Mouse (Mus musculus) lung, postnatal 36 days (tissue): ENCODE measurements at regions not wholly inside any gene's neighbourhood (a gene's known extent, or its start where the extent isn't known, plus 50 kb on each side); places are given as distances from the start of the nearest gene placed in this dataset.
"Not testable (repeated sequence)": the region's sequence is repeated elsewhere in the genome, so short reads cannot be mapped to it uniquely, and the experiment has no call there.

Source experiments
- DNase-seq: peaks from one replicate; pipeline ENCODE4 v3.0.0; 2022; ENCODE audit warnings: mixed read lengths

DNA sequence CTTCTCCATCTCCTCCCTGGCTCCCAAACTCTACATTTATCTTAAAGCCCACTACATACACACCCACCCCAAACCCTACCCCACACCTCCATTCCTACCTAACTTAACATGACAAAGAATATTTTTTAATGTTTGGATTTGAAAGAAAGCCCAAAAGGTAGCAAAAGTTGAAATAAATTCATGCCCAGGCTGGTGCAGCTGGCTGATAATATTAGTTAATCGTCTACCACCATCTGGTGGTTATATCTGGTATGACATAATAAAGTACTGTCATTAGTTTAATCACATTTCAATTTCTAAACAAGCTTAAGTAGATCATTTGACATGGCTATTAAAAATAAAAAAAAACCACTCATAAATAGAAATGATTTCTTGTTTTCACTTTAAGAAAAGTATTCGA lies 389.8 kb upstream of the Klhl1 start:
- no peak for DNase-seq

DNA sequence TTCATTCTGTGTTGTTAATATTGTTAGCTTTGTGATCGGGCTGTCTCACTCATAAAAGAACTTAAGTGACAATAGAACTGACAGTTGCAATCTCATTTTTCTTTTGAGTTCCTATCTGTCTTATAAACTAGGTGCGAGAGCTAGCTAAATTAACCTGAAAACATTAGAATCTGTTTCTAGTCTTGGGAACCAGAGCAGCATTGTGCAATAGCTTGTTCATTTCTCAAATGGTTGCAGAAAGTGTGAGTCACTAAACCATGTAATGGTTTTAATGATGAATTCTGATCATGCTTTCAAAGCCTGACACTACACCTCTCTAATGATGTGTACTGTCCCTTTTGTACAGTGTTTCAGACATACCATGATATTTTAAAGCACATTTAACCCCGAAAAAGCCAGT lies 360.8 kb upstream of the Klhl1 start:
- no peak for DNase-seq

DNA sequence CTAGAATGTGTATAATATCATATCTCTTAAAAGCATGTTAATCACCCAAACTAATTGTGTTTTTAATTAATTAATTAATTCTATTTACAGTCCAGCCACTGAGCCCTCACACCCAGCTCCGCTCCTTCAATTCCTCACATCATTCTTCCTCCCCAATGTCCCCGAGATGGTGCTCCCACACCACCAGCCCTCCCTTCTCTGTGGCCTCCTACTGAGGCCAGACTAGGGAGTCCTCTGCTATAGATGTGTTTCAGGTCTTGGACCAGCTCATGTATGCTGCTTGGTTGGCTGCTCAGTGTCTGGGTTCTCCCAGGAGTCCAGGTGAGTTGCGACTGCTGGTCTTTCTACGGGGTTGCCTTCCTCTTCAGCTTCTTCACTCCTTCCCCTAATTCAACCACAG lies 353.1 kb upstream of the Klhl1 start:
- DNase-seq = no peak

DNA sequence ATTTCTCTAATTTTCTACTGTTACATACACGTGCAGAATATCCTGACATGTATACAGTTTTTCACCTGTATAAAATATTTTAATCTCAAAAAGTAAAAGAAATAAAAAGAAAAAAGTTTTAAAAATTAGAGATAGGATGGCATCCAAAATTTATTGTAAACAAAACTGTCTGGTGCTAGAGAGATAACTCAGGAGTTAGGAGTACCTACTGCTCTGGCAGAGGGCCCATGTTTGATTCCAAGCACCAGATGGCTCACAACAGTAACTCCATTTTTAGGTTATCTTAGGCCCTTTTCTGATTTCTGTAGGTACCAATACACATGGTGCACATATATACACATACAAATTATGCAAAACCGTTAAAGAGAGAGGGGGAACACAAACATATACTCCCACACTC lies 320.0 kb upstream of the Klhl1 start:
- DNase-seq = no peak

DNA sequence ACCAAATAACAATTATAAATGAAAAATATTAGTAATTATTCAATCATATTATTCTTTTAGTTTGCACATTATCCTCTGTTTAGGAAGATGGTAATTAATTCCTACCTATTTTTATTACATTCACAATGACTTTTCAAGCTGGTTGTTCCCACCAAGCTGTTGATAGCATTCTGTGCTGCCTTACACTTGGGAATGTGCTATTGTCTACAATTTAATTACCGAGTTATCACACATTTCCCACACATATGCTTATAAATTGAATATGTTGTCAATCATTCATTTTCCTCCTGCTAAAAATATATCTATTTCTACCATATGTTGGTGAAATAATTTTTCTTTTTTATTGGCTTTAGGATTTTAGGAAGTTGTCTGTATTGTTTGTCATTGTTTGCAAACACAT lies 306.2 kb upstream of the Klhl1 start:
- DNase-seq = no peak

DNA sequence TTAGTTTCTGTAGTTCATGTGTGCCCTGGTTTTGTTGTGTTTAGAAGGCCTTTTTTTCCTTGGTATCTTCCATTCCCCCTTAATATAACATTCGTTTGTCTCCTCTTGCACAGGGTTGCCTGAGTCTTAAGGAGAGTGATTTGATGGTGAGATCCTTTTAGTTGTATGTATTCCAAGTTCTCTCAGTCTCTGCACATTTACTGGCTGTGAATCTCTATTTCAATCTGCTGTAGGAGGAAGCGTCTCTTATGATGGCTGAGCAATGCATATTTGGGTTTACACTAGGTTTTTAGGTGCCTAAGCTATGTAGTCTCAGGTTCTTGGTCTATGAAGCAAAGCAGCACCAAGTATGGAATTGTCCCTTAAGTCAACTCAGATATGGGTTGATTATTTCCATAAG lies 296.8 kb upstream of the Klhl1 start:
- DNase-seq = no peak

DNA sequence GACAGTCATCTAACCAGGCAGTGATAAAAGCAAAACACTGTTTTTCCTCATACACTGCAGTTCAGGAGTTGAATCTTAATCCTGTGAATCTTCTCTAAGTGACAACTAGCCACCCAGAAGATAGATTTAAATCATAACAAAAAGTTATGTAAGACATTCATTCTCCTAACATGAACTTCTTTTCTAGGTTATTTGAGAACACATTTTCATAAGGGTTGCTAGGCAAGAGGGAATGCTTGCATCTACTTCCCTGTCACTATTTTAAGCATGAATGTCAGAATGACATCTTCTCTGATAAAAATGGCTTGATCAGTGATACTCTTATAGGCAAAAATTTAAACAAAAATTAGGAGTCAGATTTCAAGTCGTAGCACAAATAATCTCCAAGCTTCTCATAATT lies 286.4 kb upstream of the Klhl1 start:
- no peak for DNase-seq

DNA sequence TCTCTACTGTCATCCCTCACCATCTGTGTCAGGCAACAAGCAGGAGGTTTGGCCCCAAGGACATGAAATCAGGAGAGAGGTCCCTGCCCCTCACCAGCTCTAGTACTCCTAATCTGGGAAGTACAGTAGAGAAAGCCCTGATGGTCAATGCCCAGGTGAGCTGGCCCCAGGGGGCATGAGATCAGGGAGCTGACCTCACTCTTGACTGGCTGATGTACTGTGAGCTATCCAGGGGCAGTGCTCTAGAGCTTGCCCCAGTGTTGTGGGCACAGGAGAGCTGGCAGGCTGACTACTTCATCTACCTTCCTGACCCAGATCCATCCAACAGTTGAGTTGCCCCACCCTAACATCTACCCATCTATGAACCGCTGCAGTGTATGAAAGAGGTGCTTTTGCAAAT lies 275.9 kb upstream of the Klhl1 start:
- DNase-seq = no peak

DNA sequence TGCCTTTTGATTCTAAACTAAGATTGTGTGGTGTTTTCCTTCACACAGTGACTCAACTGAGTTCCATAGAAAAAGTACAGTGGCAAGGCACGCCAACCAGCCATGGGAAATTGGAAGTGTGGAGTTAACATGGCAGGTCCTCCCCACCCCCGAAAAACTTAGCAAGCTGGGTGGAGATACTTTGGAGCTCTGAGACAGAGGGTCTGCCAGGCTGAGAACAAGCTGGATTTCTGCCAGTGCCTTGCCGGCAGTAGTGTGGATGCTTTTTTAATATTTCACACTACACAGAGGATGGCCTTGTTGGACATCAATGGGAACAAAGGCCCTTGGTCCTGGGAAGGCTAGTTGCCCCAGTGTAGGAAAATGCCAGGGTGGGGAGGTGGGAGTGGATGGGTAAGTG lies 269.0 kb upstream of the Klhl1 start:
- no peak for DNase-seq

DNA sequence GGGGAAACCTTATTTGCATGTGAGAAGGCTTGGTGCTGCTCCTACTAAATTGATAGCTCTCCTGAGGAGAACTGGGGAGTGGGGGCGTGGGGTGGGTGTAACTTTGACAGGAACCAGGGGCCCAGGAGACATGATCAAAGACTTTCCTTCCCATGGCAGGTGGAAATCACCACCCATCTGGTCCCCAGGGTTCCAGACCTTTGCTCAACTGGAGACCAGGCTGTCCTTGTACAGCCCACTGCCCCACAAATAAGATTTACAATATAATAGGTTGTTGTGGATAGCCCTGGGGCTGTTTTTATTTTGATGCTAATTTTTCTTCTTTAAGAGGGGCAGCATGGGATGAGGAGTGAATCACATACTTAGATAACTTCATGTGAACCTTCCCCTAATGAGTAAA lies 268.4 kb upstream of the Klhl1 start:
- no peak for DNase-seq

DNA sequence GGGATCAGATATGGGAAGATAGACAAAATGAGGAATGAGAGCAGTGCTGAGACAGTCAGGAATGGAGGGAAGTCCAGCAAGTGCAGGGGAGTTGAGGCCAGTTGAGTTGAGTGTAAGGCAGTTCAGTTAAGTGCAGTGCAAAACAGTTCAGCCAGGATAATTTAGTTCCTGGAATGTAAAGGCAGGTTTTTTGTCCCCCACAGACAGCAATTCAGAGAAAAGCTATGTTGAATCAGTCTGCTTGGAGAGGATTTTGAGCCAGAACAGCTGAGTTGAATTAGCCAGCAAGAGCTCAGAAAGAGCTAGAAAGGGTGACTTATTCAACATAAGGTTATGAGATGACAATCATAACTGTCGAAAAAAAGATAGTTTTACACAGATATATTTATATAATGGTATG lies 256.9 kb upstream of the Klhl1 start:
- no peak for DNase-seq

DNA sequence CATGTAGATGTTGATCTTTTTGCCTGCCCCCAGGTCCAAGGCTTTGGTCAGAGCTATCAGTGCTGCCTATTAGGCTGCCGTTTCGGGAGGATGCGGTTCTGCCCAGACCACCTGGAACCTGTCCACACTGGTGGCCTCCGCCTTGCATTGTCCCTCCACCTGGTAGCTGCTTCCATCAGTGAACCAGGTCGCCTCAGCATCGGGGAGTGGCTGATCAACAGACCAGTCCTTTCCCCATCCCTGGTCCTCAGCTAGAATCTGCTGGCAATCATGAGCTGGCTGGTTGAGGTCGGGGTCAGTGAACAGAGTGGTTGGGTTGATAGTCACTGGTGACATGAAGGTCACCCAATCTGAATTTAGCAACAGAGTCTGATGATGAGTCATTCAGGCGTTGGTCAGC lies 241.7 kb upstream of the Klhl1 start:
- DNase-seq = no peak

DNA sequence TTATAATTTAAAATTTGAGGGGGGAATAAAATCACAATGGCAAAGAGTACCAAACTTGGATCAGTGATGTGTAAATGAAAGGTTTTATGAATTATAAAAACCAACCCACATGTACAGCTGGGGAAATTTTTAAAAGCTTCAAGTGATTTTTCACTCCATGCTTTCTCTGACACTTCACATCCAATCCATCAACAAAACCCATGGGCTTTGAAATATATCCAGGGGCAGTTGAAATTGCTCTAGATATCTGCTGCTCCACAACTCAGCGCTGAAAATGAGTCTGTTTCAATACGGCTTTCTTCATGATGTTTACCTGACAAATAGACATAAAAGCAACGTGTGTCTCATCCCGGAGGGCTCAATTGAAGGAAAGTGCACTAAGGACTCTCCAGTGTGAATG lies 214.3 kb upstream of the Klhl1 start:
- no peak for DNase-seq

DNA sequence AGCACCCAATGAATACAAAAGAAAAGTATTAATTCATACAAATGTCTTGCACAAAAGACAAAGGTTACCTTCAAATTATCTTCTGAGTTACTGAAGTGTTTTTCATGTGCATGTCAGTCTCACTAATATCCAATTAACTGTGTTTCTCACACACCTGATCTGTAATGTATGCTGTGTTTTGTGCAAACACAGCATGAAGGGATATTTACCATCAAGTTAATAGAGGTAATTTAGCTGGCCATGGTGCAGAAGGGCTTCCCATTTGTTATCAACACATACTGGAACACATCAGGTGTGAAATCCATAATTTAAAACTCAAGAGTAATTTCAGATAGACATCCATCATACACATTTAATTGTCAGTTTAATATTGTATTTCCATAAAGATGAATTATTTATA lies 178.2 kb upstream of the Klhl1 start:
- DNase-seq = no peak

DNA sequence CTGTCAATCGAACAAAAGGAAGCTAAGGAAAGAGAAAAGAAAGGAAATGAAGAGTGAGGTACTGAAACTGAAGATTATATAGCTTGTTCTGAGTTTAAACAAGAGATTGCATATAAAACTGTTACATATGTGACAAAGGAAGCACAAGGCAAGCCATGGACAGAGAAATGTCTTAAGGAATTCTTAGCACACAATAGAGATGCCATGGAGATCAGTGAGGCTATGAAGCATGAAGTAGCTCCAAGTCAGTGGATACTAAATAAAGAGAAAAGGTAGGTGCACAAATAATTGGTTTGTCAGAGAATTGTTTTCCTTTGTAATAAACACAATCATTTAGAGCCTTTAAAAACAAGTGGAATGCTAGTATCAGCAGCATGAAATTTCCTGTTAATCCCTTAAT lies 172.0 kb upstream of the Klhl1 start:
- DNase-seq = no peak

DNA sequence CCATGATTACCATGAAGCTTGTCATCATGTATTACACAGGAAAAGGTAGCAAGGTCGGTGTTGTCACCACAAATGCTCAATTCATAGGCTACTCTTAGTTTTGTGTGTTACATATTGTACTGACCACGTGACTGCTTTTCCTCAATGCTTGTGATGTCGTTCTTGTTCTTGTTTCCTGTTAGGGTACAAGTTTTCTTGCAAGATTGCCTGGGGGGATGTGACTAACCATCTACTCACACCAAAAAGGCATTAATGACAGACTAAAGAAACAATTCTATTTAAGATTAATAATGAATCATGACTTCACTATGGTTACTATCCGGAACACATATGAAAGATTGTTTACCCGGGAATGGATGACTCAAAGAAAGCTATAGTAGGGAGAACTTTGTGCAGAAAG lies 165.0 kb upstream of the Klhl1 start:
- no peak for DNase-seq

DNA sequence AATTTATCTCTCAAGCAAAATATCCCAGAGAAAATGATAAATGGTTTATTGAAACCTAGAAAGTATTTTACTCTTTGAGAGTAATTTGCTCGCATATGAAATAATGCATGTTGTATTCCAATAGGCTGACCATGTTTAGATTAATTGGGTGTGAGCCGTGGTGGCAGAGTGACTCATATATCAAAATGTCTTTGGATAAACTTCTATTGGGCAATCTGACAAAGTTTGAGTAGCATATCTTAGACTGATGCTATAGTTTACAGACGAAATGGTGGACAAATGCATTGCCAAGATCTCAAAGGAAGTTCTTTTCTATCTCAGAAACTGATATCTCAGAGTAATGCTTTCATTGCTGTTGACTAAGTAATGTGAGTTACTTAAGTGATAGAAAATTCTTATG lies 162.8 kb upstream of the Klhl1 start:
- DNase-seq = no peak

DNA sequence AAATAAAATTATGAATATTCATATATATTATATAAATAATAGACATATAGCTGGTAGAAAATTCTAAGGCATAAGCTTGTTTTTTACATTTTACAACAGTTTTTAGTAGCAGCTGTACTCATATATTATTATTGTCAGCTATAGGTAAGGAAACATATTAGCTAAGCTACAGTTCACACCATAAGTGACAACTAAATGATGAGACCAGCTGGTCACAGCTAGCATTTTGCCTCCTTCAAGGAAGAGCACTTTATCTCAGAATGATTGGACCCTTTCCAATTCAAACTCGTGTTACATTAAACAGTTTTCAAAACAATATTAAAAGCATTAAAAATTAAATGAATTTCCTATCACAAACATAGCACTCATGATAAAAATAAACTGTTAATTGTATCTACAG lies 157.3 kb upstream of the Klhl1 start:
- no peak for DNase-seq

DNA sequence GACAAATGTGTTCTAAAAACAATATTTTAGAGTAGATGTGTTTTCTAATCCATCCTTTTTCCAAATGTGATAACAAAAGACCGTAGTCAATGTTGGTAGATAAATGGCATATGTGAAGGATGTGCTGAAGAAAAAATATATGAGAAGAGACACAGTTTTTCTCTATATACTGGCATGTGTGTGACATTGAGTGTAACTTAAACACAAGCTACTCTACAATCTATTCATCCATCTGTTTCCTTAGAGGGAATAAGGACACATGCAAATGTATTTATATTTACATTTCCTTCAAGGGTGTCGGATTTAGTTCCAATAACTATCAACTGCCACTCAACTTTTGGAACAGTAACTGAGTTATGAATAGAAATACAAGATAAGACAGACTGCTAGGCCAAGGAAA lies 149.7 kb upstream of the Klhl1 start:
- DNase-seq = no peak

DNA sequence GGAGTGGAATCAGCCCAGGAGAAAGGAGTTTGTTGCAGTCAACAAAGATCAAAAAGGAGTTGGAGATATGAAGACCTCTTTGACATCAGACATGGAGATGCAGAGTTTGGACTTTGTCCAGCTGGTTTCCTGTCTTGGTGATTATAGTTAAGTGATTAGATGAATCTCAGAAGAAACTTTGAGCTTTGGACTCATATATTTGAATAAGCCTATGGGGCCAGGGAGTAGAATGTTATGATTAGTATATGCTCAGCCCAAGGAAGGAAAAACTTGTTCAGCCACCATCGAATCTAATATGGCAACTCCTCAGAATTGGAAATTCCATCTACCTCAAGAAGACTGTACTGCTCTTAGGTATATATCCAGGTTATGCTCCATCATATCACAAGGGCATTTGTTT lies 137.6 kb upstream of the Klhl1 start:
- no peak for DNase-seq

DNA sequence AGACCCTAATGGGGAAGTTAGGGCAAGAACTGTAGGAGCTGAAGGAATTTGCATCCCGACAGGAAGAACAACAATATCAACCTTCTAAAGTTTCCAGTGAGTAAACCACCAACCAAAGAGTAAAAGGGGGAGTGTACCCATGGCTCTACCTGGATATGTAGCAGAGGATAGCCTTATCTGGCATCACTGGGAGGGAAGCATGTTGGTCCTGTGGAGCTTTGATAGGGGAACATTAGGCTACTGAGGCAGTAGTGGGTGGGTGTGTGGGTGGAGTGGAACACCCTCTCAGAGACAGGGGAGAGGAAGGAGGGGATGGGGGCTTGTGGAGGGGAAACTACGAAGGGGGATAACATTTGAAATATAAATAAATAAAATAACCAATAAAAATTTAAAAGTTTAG lies 111.4 kb upstream of the Klhl1 start:
- no peak for DNase-seq

DNA sequence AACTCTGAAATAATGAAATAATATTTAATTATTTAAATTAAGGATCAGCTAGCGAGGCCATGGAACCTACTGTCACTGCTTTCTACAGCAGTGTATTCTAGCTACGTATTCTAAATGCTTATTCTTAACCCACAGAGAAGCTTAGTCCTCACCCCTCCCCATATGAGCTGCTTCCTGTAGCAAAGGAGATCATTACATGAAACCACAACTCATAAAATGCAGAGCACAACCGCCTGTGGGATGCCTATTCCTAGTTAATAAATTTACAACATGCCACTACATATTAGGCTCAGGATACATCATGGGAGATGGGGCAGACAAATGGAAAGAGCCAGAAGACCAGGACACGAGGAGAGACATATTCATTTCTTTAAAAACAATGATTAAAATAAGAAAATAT lies 87.8 kb upstream of the Klhl1 start:
- no peak for DNase-seq

DNA sequence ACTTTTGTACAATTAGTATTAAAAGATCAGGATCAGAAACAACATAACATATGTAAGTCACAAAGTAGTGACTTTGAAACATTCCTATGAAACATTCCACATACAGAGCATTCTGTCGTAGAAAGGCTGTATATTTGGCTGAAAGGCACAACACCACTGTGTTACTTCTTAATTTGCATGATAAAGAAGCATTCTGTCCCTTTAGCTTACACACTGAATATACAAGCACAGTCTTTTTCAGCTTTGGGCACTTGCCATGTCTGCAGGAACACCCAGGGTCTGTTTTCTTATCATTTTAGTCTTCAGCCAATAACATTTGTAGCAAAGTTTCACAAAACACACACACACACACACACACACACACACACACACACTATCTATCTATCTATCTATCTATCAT lies 82.2 kb upstream of the Klhl1 start:
- DNase-seq = not testable (repeated sequence)

DNA sequence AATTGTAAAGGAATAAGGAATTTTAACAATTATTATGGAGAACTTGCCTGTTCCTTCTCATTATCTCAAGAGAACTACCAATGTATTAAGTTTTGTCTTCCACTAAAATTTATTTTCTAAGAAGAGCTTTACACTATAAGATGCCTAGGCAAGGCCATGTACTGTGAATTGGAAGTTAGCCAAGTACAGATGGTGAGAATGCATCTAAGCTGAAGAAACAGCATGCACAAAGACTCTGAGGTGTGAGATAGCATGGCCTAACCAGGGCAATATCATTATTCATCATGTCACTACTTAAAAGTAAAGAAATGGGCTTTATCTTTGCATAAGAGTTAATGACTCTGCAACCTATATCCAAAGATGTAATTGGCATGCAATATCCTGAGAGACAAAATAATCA lies 73.1 kb upstream of the Klhl1 start:
- no peak for DNase-seq
